Comparison of ENCODE assay signal across 24 mouse cellular contexts in genomic region chr2:125644912-125645311, GRCm38 (mm10).
"Had no signal": no experiment of that assay in that cellular context is flagged by ENCODE, and none has a peak within 500 bp of the region (broad histone marks: within the 10 kb centered on the region; RNA-seq: fewer than 3 reads in every experiment).

No protein-coding gene starts in this region.

- H3K4me3 ChIP-seq: layer of hippocampus, adult 2 months; limb, embryonic 10.5 days; limb, embryonic 13.5 days; liver, embryonic 12.5 days; liver, embryonic 15.5 days; lung, embryonic 15.5 days; megakaryocyte, embryonic 14.5 days; midbrain, embryonic 10.5 days; midbrain, embryonic 15.5 days; neural tube, embryonic 12.5 days; neural tube, embryonic 15.5 days had no signal

- H3K36me3 ChIP-seq: limb, embryonic 10.5 days; limb, embryonic 13.5 days; liver, embryonic 12.5 days; liver, embryonic 15.5 days; lung, embryonic 15.5 days; midbrain, embryonic 10.5 days; midbrain, embryonic 15.5 days; neural tube, embryonic 12.5 days; neural tube, embryonic 15.5 days had no signal

- H3K27ac ChIP-seq: kidney, postnatal 0 days; layer of hippocampus, adult 2 months; limb, embryonic 10.5 days; limb, embryonic 13.5 days; liver, embryonic 12.5 days; liver, embryonic 15.5 days; lung, embryonic 15.5 days; midbrain, embryonic 10.5 days; midbrain, embryonic 15.5 days; neural tube, embryonic 12.5 days; neural tube, embryonic 15.5 days; stomach, postnatal 0 days had no signal

- H3K9me3 ChIP-seq: limb, embryonic 10.5 days; limb, embryonic 13.5 days; liver, embryonic 12.5 days; liver, embryonic 15.5 days; lung, embryonic 15.5 days; megakaryocyte, embryonic 14.5 days; midbrain, embryonic 10.5 days; midbrain, embryonic 15.5 days; neural tube, embryonic 12.5 days; neural tube, embryonic 15.5 days had no signal

- ATAC-seq: liver, embryonic 12.5 days; midbrain, embryonic 15.5 days had no signal

- H3K4me1 ChIP-seq: limb, embryonic 10.5 days; limb, embryonic 13.5 days; liver, embryonic 12.5 days; liver, embryonic 15.5 days; lung, embryonic 15.5 days; midbrain, embryonic 15.5 days; neural tube, embryonic 15.5 days had no signal

- H3K4me2 ChIP-seq: limb, embryonic 13.5 days; liver, embryonic 12.5 days; liver, embryonic 15.5 days; lung, embryonic 15.5 days; midbrain, embryonic 15.5 days; neural tube, embryonic 12.5 days; neural tube, embryonic 15.5 days had no signal

- H3K9ac ChIP-seq: limb, embryonic 13.5 days; liver, embryonic 12.5 days; liver, embryonic 15.5 days; lung, embryonic 15.5 days; midbrain, embryonic 15.5 days; neural tube, embryonic 12.5 days; neural tube, embryonic 15.5 days had no signal

- H3K27me3 ChIP-seq: limb, embryonic 13.5 days; liver, embryonic 12.5 days; liver, embryonic 15.5 days; lung, embryonic 15.5 days; midbrain, embryonic 15.5 days; neural tube, embryonic 12.5 days; neural tube, embryonic 15.5 days had no signal

- DNase-seq: kidney, postnatal 25 days; layer of hippocampus, adult 9-11 months; liver; lung, adult 18-20 months; lung, postnatal 10 days; lung, postnatal 36 days; right cerebral cortex, adult 18-20 months; right cerebral cortex, postnatal 14 days; right cerebral cortex, postnatal 4 days; thymus, adult 2 months; thymus, postnatal 14 days had no signal
